Comparison of ENCODE assay signal across 9 mouse cellular contexts in the genomic region with DNA sequence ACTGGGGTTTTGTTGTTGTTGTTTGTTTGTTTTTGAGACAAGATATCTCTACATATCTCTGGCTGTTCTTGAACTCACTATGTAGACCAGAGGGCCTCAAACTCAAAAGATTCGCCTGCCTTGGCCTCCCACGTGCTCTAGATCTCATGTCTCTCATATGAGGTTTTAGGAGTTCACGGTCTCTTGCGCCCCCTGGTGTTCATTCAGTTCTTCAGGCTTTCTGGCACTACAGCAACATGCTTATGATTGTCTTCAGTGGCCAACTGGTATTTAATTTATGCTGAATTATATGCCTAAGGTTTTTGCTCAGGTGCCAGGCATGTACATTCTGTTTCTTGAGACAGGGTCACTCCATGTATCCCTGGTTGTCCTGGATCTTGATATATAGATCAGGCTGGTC. TPM values are rescaled to one million over a fixed set of nuclear protein-coding genes. Genes with fewer than 3 reads are reported as not detected.
DNase-seq lines count a peak whose midpoint lies in the region; ATAC-seq lines count a peak whose summit lies in the region.
"Had no signal": no experiment of that assay in that cellular context is flagged by ENCODE, and none has a peak within 500 bp of the region (broad histone marks: within the 10 kb centered on the region; RNA-seq: fewer than 3 reads in every experiment).

No protein-coding gene starts in this region.

- H3K9me3 ChIP-seq in forebrain, embryonic 14.5 days (replicated peaks; ENCODE audit: control insufficient read depth, low read length) = no peaks in the 10 kb centered on the region
- no peaks in the 10 kb centered on the region for H3K9me3 ChIP-seq in hindbrain, embryonic 12.5 days (replicated peaks)

- no peak overlapping the region for H3K9ac ChIP-seq in forebrain, embryonic 14.5 days (ENCODE audit: low read length)
- no peak overlapping the region for H3K9ac ChIP-seq in hindbrain, embryonic 12.5 days

- peak; percentile 81 for ATAC-seq in forebrain, embryonic 14.5 days
- peak; percentile 32; the same call in 1 of the 2 replicates for ATAC-seq in hindbrain, embryonic 12.5 days (ENCODE audit: low FRiP score)
- ATAC-seq in megakaryocyte progenitor cell, adult 5-6 weeks (replicated peaks; ENCODE audit: poor library complexity) = peak; percentile 96

- 7% methylated on average over 4 of the region's 4 CpGs for WGBS in forebrain, embryonic 14.5 days
- WGBS in hindbrain, embryonic 12.5 days = 6% methylated on average over 4 of the region's 4 CpGs

- H3K4me3 ChIP-seq in forebrain, embryonic 14.5 days (ENCODE audit: low read depth, low read length) = no peak overlapping the region
- H3K4me3 ChIP-seq in hindbrain, embryonic 12.5 days = no peak overlapping the region

- peak; percentile 75 for DNase-seq in MN1 (ENCODE audit: low spot score)
- peak; percentile 88 for DNase-seq in c-Kit-positive CD71-positive TER-119-negative erythroid progenitor cells, embryonic 14.5 days (ENCODE audit: low read depth)
- DNase-seq in forebrain, embryonic 14.5 days (ENCODE audit: low spot score) = peak; percentile 92
- peak; percentile 69 to 76 for DNase-seq in layer of hippocampus, postnatal 36 days
- DNase-seq in right cerebral cortex, postnatal 36 days (ENCODE audit: low spot score in 2 of 2) = peak; percentile 72 to 77
- peak; percentile 67 to 84 for DNase-seq in urinary bladder, postnatal 4 days (ENCODE audit: low spot score in 2 of 2)

- H3K4me2 ChIP-seq in forebrain, embryonic 14.5 days (ENCODE audit: low read length) = no peak overlapping the region
- no peak overlapping the region for H3K4me2 ChIP-seq in hindbrain, embryonic 12.5 days (replicated peaks)

- no peak overlapping the region for H3K27ac ChIP-seq in forebrain, embryonic 14.5 days (ENCODE audit: low read depth, low read length)
- no peak overlapping the region for H3K27ac ChIP-seq in hindbrain, embryonic 12.5 days
- H3K27ac ChIP-seq: macrophage had no signal

- no peaks in the 10 kb centered on the region for H3K27me3 ChIP-seq in forebrain, embryonic 14.5 days (replicated peaks; ENCODE audit: control insufficient read depth, insufficient read depth, low read length)
- H3K27me3 ChIP-seq in hindbrain, embryonic 12.5 days = no peaks in the 10 kb centered on the region

- peaks cover under 1% of the 10 kb centered on the region; the same call in 1 of the 2 replicates for H3K4me1 ChIP-seq in forebrain, embryonic 14.5 days (ENCODE audit: control insufficient read depth, insufficient read depth, low read length)
- peaks cover 13% of the 10 kb centered on the region for H3K4me1 ChIP-seq in hindbrain, embryonic 12.5 days

- H3K36me3 ChIP-seq in forebrain, embryonic 14.5 days (ENCODE audit: control insufficient read depth, insufficient read depth, low read length) = peaks cover 26% of the 10 kb centered on the region
- peaks cover 18% of the 10 kb centered on the region for H3K36me3 ChIP-seq in hindbrain, embryonic 12.5 days

RNA-seq across cellular contexts. Expression of a gene that starts 6.3 kb away (rescaled TPM):
- polyA plus RNA-seq in forebrain, embryonic 14.5 days (2014; fragmentation: Nextera tagmentation; extraction: Ambion mirVana) = 4.2 and 4.3 TPM in 2 replicates
- 7.3 and 9.7 TPM in 2 replicates for polyA plus RNA-seq in hindbrain, embryonic 12.5 days (2016; fragmentation: Nextera tagmentation; extraction: Ambion mirVana)
- 1 to 10 TPM; 6.7 to 8.2 TPM for total RNA-seq in layer of hippocampus, postnatal 36 days (2021)
- 3.2 and 3.5 TPM in 2 replicates for total RNA-seq in megakaryocyte progenitor cell, adult 5-6 weeks (2015)
- 2.5 and 5.2 TPM in 2 replicates for total RNA-seq in megakaryocyte progenitor cell, adult 5-6 weeks (2017)

RNA-seq across cellular contexts. Expression of a gene that starts 22.1 kb away (rescaled TPM):
- polyA plus RNA-seq in forebrain, embryonic 14.5 days (2014; fragmentation: Nextera tagmentation; extraction: Ambion mirVana) = 0.41 and 0.94 TPM in 2 replicates
- 7.4 and 7.9 TPM in 2 replicates for polyA plus RNA-seq in hindbrain, embryonic 12.5 days (2016; fragmentation: Nextera tagmentation; extraction: Ambion mirVana)
- under 1 TPM; 0.28 to 0.32 TPM for total RNA-seq in layer of hippocampus, postnatal 36 days (2021)
- total RNA-seq in megakaryocyte progenitor cell, adult 5-6 weeks (2015) = 25.4 and 48.3 TPM in 2 replicates
- 13.3 and 34.2 TPM in 2 replicates for total RNA-seq in megakaryocyte progenitor cell, adult 5-6 weeks (2017)
- polyA plus RNA-seq: macrophage had no signal

RNA-seq across cellular contexts. Expression of a gene that starts 27.4 kb away (rescaled TPM):
- polyA plus RNA-seq in forebrain, embryonic 14.5 days (2014; fragmentation: Nextera tagmentation; extraction: Ambion mirVana) = 290 and 301 TPM in 2 replicates
- polyA plus RNA-seq in hindbrain, embryonic 12.5 days (2016; fragmentation: Nextera tagmentation; extraction: Ambion mirVana) = 193 and 195 TPM in 2 replicates
- 10 to 100 TPM; 16.3 to 19.8 TPM for total RNA-seq in layer of hippocampus, postnatal 36 days (2021)
- total RNA-seq in megakaryocyte progenitor cell, adult 5-6 weeks (2015) = 37.3 and 44.8 TPM in 2 replicates
- total RNA-seq in megakaryocyte progenitor cell, adult 5-6 weeks (2017) = 17.3 and 43.0 TPM in 2 replicates

RNA-seq across cellular contexts. Expression of a gene that starts 50.4 kb away (rescaled TPM):
- polyA plus RNA-seq in forebrain, embryonic 14.5 days (2014; fragmentation: Nextera tagmentation; extraction: Ambion mirVana) = 0.22 and 0.48 TPM in 2 replicates
- 0.28 TPM in 1 of 2 replicates, not detected in the other for polyA plus RNA-seq in hindbrain, embryonic 12.5 days (2016; fragmentation: Nextera tagmentation; extraction: Ambion mirVana)
- total RNA-seq in layer of hippocampus, postnatal 36 days (2021) = 1 to 10 TPM in 1 of 2 experiments, under 1 TPM in 1; 0.56 to 1.1 TPM
- total RNA-seq in megakaryocyte progenitor cell, adult 5-6 weeks (2015) = not detected in 2 replicates
- total RNA-seq in megakaryocyte progenitor cell, adult 5-6 weeks (2017) = not detected in 2 replicates
- polyA plus RNA-seq: macrophage had no signal

RNA-seq across cellular contexts. Expression of a gene that starts 59.2 kb away (rescaled TPM):
- 85.3 and 96.7 TPM in 2 replicates for polyA plus RNA-seq in forebrain, embryonic 14.5 days (2014; fragmentation: Nextera tagmentation; extraction: Ambion mirVana)
- polyA plus RNA-seq in hindbrain, embryonic 12.5 days (2016; fragmentation: Nextera tagmentation; extraction: Ambion mirVana) = 103 and 112 TPM in 2 replicates
- total RNA-seq in layer of hippocampus, postnatal 36 days (2021) = 100 to 1,000 TPM in 1 of 2 experiments, 10 to 100 TPM in 1; 76.1 to 104 TPM
- 7.7 and 11.5 TPM in 2 replicates for total RNA-seq in megakaryocyte progenitor cell, adult 5-6 weeks (2015)
- total RNA-seq in megakaryocyte progenitor cell, adult 5-6 weeks (2017) = 7.4 and 8.6 TPM in 2 replicates

Comparison
In these comparisons a context has a peak if more than half of its experiments do, and no peak if none do; other contexts are left out.
1. ATAC-seq: peak in every context shown above with its lines; median percentile 96 in megakaryocyte progenitor cell, adult 5-6 weeks; 81 in forebrain, embryonic 14.5 days; 32 in hindbrain, embryonic 12.5 days.
2. RNA of a gene that starts 22.1 kb away (total RNA-seq): 13.3 to 48.3 TPM in megakaryocyte progenitor cell, adult 5-6 weeks; 0.28 to 0.32 TPM in layer of hippocampus, postnatal 36 days; every median in the first group is over 10 times any median in the second.
3. Peak in every context shown above with its lines, with median percentiles within 50 percentile points of each other: DNase-seq.